ENCODE assay signal across 8 mouse cellular contexts in genomic region chr6:72957676-72958641, GRCm38 (mm10). TPM values are rescaled to one million over a fixed set of nuclear protein-coding genes. Genes with fewer than 3 reads are reported as not detected.
DNase-seq lines count a peak whose midpoint lies in the region; ATAC-seq and TF ChIP-seq lines count a peak whose summit lies in the region.

No protein-coding gene starts in this region.

- no peak for TF ChIP-seq CTCF in liver, embryonic 14.5 days (IDR thresholded peaks at IDR 0.05; ENCODE audit: low read depth)

- peak; percentile 25 for ATAC-seq in CD4-positive, CD25-positive, alpha-beta regulatory T cell, adult 4 months
- peak; percentile 89 for ATAC-seq in heart, embryonic 15.5 days (replicated peaks; ENCODE audit: insufficient number of reproducible peaks, insufficient read depth, low FRiP score, low read depth)
- peak; percentile 80 for ATAC-seq in liver, embryonic 14.5 days (ENCODE audit: insufficient read depth)
- peak; percentile 86 for ATAC-seq in stomach, embryonic 16.5 days (ENCODE audit: insufficient read depth, low FRiP score)

- peak overlapping the region; percentile 75 for H3K4me2 ChIP-seq in heart, embryonic 15.5 days
- peak overlapping the region; percentile 78 for H3K4me2 ChIP-seq in liver, embryonic 14.5 days (ENCODE audit: low read depth)
- peak overlapping the region; percentile 81 for H3K4me2 ChIP-seq in stomach, embryonic 16.5 days (ENCODE audit: low read depth, low read length)

- peaks cover 14% of the 10 kb centered on the region; the same call in 1 of the 2 replicates for H3K4me1 ChIP-seq in brown adipose tissue, adult 24 weeks (ENCODE audit: control insufficient read depth, insufficient read depth, insufficient read length, low read length)
- peaks cover 43% of the 10 kb centered on the region for H3K4me1 ChIP-seq in forebrain, embryonic 10.5 days
- peaks cover 26% of the 10 kb centered on the region for H3K4me1 ChIP-seq in heart, embryonic 15.5 days (replicated peaks)
- H3K4me1 ChIP-seq in liver, embryonic 14.5 days (replicated peaks; ENCODE audit: control insufficient read depth in 2 of 2, insufficient read depth in 2 of 2, low read length in 1 of 2): peaks cover 0 to 26% of the 10 kb centered on the region in 2 experiments; a peak in 3 of 4 replicates
- peaks cover 27% of the 10 kb centered on the region for H3K4me1 ChIP-seq in stomach, embryonic 16.5 days (ENCODE audit: control insufficient read depth, insufficient read depth, low read length)

- peak overlapping the region; percentile 87 for H3K4me3 ChIP-seq in brown adipose tissue, adult 24 weeks (ENCODE audit: insufficient read depth, low read depth, low read length)
- H3K4me3 ChIP-seq in forebrain, embryonic 10.5 days: peak overlapping the region; percentile 92
- peak overlapping the region; percentile 66 for H3K4me3 ChIP-seq in heart, embryonic 15.5 days
- H3K4me3 ChIP-seq in liver, embryonic 14.5 days (ENCODE audit: insufficient read depth in 1 of 2, low read depth in 2 of 2, low read length in 2 of 2): peak overlapping the region; percentile 59 to 63
- H3K4me3 ChIP-seq in stomach, embryonic 16.5 days (replicated peaks; ENCODE audit: low read length): peak overlapping the region; percentile 87

- no peak for TF ChIP-seq EP300 in liver, embryonic 14.5 days (IDR thresholded peaks at IDR 0.05; ENCODE audit: low read depth)

- peak overlapping the region; percentile 54 for H3K27ac ChIP-seq in brown adipose tissue, adult 24 weeks (replicated peaks; ENCODE audit: low read depth, low read length)
- peak overlapping the region; percentile 99 for H3K27ac ChIP-seq in forebrain, embryonic 10.5 days
- peak overlapping the region; percentile 80 for H3K27ac ChIP-seq in heart, embryonic 15.5 days
- H3K27ac ChIP-seq in liver, embryonic 14.5 days: no peak overlapping the region
- H3K27ac ChIP-seq in stomach, embryonic 16.5 days (ENCODE audit: low read length): peak overlapping the region; percentile 93

- H3K9ac ChIP-seq in heart, embryonic 15.5 days: peak overlapping the region; percentile 78
- peak overlapping the region; percentile 54 for H3K9ac ChIP-seq in liver, embryonic 14.5 days (replicated peaks)
- peak overlapping the region; percentile 95 for H3K9ac ChIP-seq in stomach, embryonic 16.5 days (ENCODE audit: low read length)

- H3K9me3 ChIP-seq in forebrain, embryonic 10.5 days: no peaks in the 10 kb centered on the region
- no peaks in the 10 kb centered on the region for H3K9me3 ChIP-seq in heart, embryonic 15.5 days (replicated peaks)
- no peaks in the 10 kb centered on the region for H3K9me3 ChIP-seq in liver, embryonic 14.5 days (ENCODE audit: control insufficient read depth, low read length)
- no peaks in the 10 kb centered on the region for H3K9me3 ChIP-seq in stomach, embryonic 16.5 days (replicated peaks; ENCODE audit: control insufficient read depth, low read length)

- DNase-seq in forebrain, embryonic 10.5 days (ENCODE audit: extremely low spot score, low spot score): peak; percentile 90
- peak; percentile 78 to 83 for DNase-seq in kidney, postnatal 25 days
- DNase-seq in liver, embryonic 14.5 days (ENCODE audit: low read depth in 3 of 3, low spot score in 3 of 3): peak; percentile 35 to 54 (median 36)
- DNase-seq in neural tube, embryonic 10.5 days (ENCODE audit: extremely low spot score, low spot score): peak; percentile 93

- H3K36me3 ChIP-seq in forebrain, embryonic 10.5 days (replicated peaks): no peaks in the 10 kb centered on the region
- no peaks in the 10 kb centered on the region for H3K36me3 ChIP-seq in heart, embryonic 15.5 days
- H3K36me3 ChIP-seq in liver, embryonic 14.5 days (replicated peaks; ENCODE audit: control insufficient read depth, insufficient read depth, low read depth): no peaks in the 10 kb centered on the region
- no peaks in the 10 kb centered on the region for H3K36me3 ChIP-seq in stomach, embryonic 16.5 days (ENCODE audit: control insufficient read depth, insufficient read depth, low read length)

- WGBS in forebrain, embryonic 10.5 days: under 1% methylated on average over 75 of the region's 75 CpGs
- WGBS in heart, embryonic 15.5 days: under 1% methylated on average over 75 of the region's 75 CpGs
- under 1% methylated on average over 74 of the region's 75 CpGs for WGBS in liver, embryonic 14.5 days (ENCODE audit: insufficient replicate concordance)
- under 1% methylated on average over 74 of the region's 75 CpGs for WGBS in stomach, embryonic 16.5 days

- peaks cover 6% of the 10 kb centered on the region; the same call in 1 of the 2 replicates for H3K27me3 ChIP-seq in forebrain, embryonic 10.5 days (ENCODE audit: poor library complexity, severe bottlenecking)
- no peaks in the 10 kb centered on the region for H3K27me3 ChIP-seq in heart, embryonic 15.5 days
- peaks cover 4% of the 10 kb centered on the region for H3K27me3 ChIP-seq in liver, embryonic 14.5 days (ENCODE audit: control insufficient read depth, insufficient read depth, low read length)
- H3K27me3 ChIP-seq in stomach, embryonic 16.5 days (ENCODE audit: control insufficient read depth, insufficient read depth, low read length): no peaks in the 10 kb centered on the region

RNA-seq across cellular contexts. Expression of gene Tmsb10, which starts 0.6 kb away (rescaled TPM):
- polyA plus RNA-seq in CD4-positive, CD25-positive, alpha-beta regulatory T cell, adult 4 months (2017; shearing (Covaris generic)): 1,000 to 10,000 TPM; 3,536 to 4,629 TPM
- 76.5 and 141 TPM in 2 replicates for polyA plus RNA-seq in brown adipose tissue, adult 24 weeks (2012; ENCODE audit: insufficient read depth, insufficient read length, missing spikeins)
- 2,414 and 2,501 TPM in 2 replicates for polyA plus RNA-seq in forebrain, embryonic 10.5 days (2016; fragmentation: Nextera tagmentation; extraction: Ambion mirVana)
- 1,030 and 1,510 TPM in 2 replicates for polyA plus RNA-seq in heart, embryonic 15.5 days (2015; fragmentation: Nextera tagmentation; extraction: Ambion mirVana)
- polyA plus RNA-seq in liver, embryonic 14.5 days (2012; rRNA removed): 27.9 and 131 TPM in 2 replicates
- polyA plus RNA-seq in liver, embryonic 14.5 days (2014; fragmentation: Nextera tagmentation; extraction: Ambion mirVana): 185 and 210 TPM in 2 replicates
- polyA plus RNA-seq in stomach, embryonic 16.5 days (2015; fragmentation: Nextera tagmentation; extraction: Ambion mirVana): 1,289 and 1,748 TPM in 2 replicates

RNA-seq across cellular contexts. Expression of gene Kcmf1, which starts 58.2 kb away (rescaled TPM):
- polyA plus RNA-seq in CD4-positive, CD25-positive, alpha-beta regulatory T cell, adult 4 months (2017; shearing (Covaris generic)): 10 to 100 TPM in 1 of 2 experiments, 1 to 10 TPM in 1; 7.4 to 13.1 TPM
- polyA plus RNA-seq in brown adipose tissue, adult 24 weeks (2012; ENCODE audit: insufficient read depth, insufficient read length, missing spikeins): 114 and 166 TPM in 2 replicates
- polyA plus RNA-seq in forebrain, embryonic 10.5 days (2016; fragmentation: Nextera tagmentation; extraction: Ambion mirVana): 29.4 and 30.1 TPM in 2 replicates
- 40.7 and 41.0 TPM in 2 replicates for polyA plus RNA-seq in heart, embryonic 15.5 days (2015; fragmentation: Nextera tagmentation; extraction: Ambion mirVana)
- polyA plus RNA-seq in liver, embryonic 14.5 days (2012; rRNA removed): 23.1 and 27.7 TPM in 2 replicates
- 29.5 and 34.4 TPM in 2 replicates for polyA plus RNA-seq in liver, embryonic 14.5 days (2014; fragmentation: Nextera tagmentation; extraction: Ambion mirVana)
- 25.0 and 25.9 TPM in 2 replicates for polyA plus RNA-seq in stomach, embryonic 16.5 days (2015; fragmentation: Nextera tagmentation; extraction: Ambion mirVana)

Comparison
In these comparisons a context has a peak if more than half of its experiments do, and no peak if none do; other contexts are left out.
1. ATAC-seq: peak in every context shown above with its lines; median percentile 89 in heart, embryonic 15.5 days; 86 in stomach, embryonic 16.5 days; 80 in liver, embryonic 14.5 days; 25 in CD4-positive, CD25-positive, alpha-beta regulatory T cell, adult 4 months.
2. DNase-seq: peak in every context shown above with its lines; median percentile 93 in neural tube, embryonic 10.5 days; 90 in forebrain, embryonic 10.5 days; 80 in kidney, postnatal 25 days; 36 in liver, embryonic 14.5 days.